Mouse (Mus musculus): ENCODE measurements around the gene Prl3d2. TPM values are rescaled to one million over a fixed set of nuclear protein-coding genes. Genes with fewer than 3 reads are reported as not detected.

The Prl3d2 gene
- not detected in 2 replicates for polyA plus RNA-seq (2015; fragmentation: Nextera tagmentation; extraction: Ambion mirVana)

GRCm38 (mm10) chr13:27121398-27121797, at the start of gene Prl3d2:
Gene Prl3d2 (plus strand): TSS chr13:27121698.

GRCm38 (mm10) chr13:27093890-27094289, 27.6 kb upstream of the Prl3d2 start, which contains the start of gene Prl3d1:
Gene Prl3d1 (plus strand): TSS chr13:27094190.

GRCm38 (mm10) chr13:27156490-27156889, 35.0 kb downstream of the Prl3d2 start, which contains the start of gene Prl3d3:
Gene Prl3d3 (plus strand): TSS chr13:27156790.

Other genes starting within 250 kb of the Prl3d2 start
- gene Prl, start 64.1 kb upstream of the Prl3d2 start, polyA plus RNA-seq (2015; fragmentation: Nextera tagmentation; extraction: Ambion mirVana) = 0.23 TPM in 1 of 2 replicates, not detected in the other
- gene Prl3d1, start 27.5 kb upstream of the Prl3d2 start, polyA plus RNA-seq (2015; fragmentation: Nextera tagmentation; extraction: Ambion mirVana) = not detected in 2 replicates
- gene Prl3d3, start 35.1 kb downstream of the Prl3d2 start, polyA plus RNA-seq (2015; fragmentation: Nextera tagmentation; extraction: Ambion mirVana) = not detected in 2 replicates
- not detected in 2 replicates for gene Prl3c1, start 75.0 kb downstream of the Prl3d2 start, polyA plus RNA-seq (2015; fragmentation: Nextera tagmentation; extraction: Ambion mirVana)
- gene Prl3b1, start 120.1 kb downstream of the Prl3d2 start, polyA plus RNA-seq (2015; fragmentation: Nextera tagmentation; extraction: Ambion mirVana) = not detected in 2 replicates
- gene Prl3a1, start 137.7 kb downstream of the Prl3d2 start, polyA plus RNA-seq (2015; fragmentation: Nextera tagmentation; extraction: Ambion mirVana) = not detected in 2 replicates
- gene Prl6a1, start 190.9 kb downstream of the Prl3d2 start, polyA plus RNA-seq (2015; fragmentation: Nextera tagmentation; extraction: Ambion mirVana) = not detected in 2 replicates
- gene Prl8a2, start 224.0 kb downstream of the Prl3d2 start, polyA plus RNA-seq (2015; fragmentation: Nextera tagmentation; extraction: Ambion mirVana) = not detected in 2 replicates

Measured in neural tube, postnatal 0 days (tissue).